9 mouse cellular contexts compared by ENCODE assay signal in the genomic region with DNA sequence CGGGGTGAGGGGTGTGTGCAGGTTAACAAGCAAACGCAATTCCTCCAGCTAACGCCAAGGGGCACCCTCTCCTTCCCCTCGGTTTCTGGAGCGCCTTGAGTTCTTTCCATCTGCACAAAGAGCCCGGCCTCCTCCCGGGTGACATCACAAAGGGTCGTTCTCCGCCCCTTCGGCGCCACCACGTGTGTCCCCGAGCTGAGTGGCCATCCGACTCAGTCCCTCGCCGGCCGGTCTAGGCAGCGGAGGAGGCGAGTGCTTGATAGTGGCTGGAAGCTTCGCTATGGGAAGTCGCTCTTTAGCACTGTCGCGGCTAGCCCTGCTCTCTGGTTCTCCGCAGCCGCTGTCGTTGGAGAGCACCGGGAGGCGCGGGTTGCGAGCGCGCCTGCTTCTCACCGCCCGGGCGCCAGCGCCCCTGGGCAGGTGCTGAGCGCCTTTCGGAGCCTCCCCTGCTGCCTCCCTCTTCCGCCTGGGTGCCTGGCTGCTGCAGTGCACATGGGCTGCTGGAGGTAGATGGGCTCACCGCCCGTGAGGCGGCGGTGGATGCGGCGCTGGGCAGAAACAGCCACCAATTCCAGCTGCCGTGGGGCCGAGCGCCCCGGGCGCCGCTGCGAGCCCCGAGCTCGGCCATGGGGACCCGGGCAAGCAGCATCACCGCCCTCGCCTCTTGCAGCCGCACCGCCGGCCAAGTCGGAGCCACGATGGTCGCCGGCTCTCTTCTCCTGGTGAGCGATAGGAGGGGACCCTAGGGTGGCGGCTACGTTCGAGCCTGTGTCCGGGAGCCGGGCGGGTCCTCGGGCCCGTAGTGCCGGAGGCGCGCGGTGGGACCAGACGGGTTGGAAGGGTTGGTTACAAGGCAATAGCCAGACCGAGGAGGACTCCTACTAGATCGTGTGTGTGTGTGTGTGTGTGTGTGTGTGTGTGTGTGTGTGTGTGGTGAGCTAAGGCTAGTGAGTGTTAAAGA. TPM values are rescaled to one million over a fixed set of nuclear protein-coding genes. Genes with fewer than 3 reads are reported as not detected.
DNase-seq lines count a peak whose midpoint lies in the region; ATAC-seq and TF ChIP-seq lines count a peak whose summit lies in the region.
"Had no signal": no experiment of that assay in that cellular context is flagged by ENCODE, and none has a peak within 500 bp of the region (broad histone marks: within the 10 kb centered on the region; RNA-seq: fewer than 3 reads in every experiment).

Tnfrsf21 (plus strand) TSS at position 185 of the 961 bp plus-strand sequence.

- peak within 1 kb of the TSS; percentile 98 for H3K4me3 ChIP-seq in erythroblast, embryonic 14.5 days (replicated peaks)
- peak within 1 kb of the TSS; percentile 86 for H3K4me3 ChIP-seq in heart, embryonic 10.5 days
- H3K4me3 ChIP-seq in kidney, embryonic 15.5 days (replicated peaks) = peak within 1 kb of the TSS; percentile 71
- peak within 1 kb of the TSS; percentile 76 for H3K4me3 ChIP-seq in limb, embryonic 15.5 days
- peak within 1 kb of the TSS; percentile 92 for H3K4me3 ChIP-seq in midbrain, postnatal 0 days (ENCODE audit: low read depth, low read length)

- H3K9me3 ChIP-seq in erythroblast, embryonic 14.5 days (ENCODE audit: control insufficient read depth, low read length) = no peaks in the 10 kb centered on the region
- no peaks in the 10 kb centered on the region for H3K9me3 ChIP-seq in heart, embryonic 10.5 days
- H3K9me3 ChIP-seq in kidney, embryonic 15.5 days (replicated peaks) = no peaks in the 10 kb centered on the region
- no peaks in the 10 kb centered on the region for H3K9me3 ChIP-seq in limb, embryonic 15.5 days
- no peaks in the 10 kb centered on the region for H3K9me3 ChIP-seq in midbrain, postnatal 0 days (ENCODE audit: low read length)

- peaks cover 50% of the 10 kb centered on the region for H3K4me1 ChIP-seq in erythroblast, embryonic 14.5 days (ENCODE audit: control insufficient read depth)
- H3K4me1 ChIP-seq in heart, embryonic 10.5 days = peaks cover 11% of the 10 kb centered on the region; the same call in 1 of the 2 replicates
- peaks cover 22% of the 10 kb centered on the region for H3K4me1 ChIP-seq in kidney, embryonic 15.5 days
- H3K4me1 ChIP-seq in limb, embryonic 15.5 days = peaks cover 10% of the 10 kb centered on the region; the same call in 1 of the 2 replicates
- H3K4me1 ChIP-seq in midbrain, postnatal 0 days (ENCODE audit: insufficient read depth, low read length) = 0 out of 2 replicates have a peak, but pooled peaks cover 5% of the 10 kb centered on the region

- peak within 1 kb of the TSS; percentile 75 for H3K9ac ChIP-seq in kidney, embryonic 15.5 days
- peak within 1 kb of the TSS; percentile 71 for H3K9ac ChIP-seq in limb, embryonic 15.5 days
- H3K9ac ChIP-seq in midbrain, postnatal 0 days (replicated peaks; ENCODE audit: low read length, poor library complexity, severe bottlenecking) = peak within 1 kb of the TSS; percentile 99

- ATAC-seq in kidney, embryonic 15.5 days (replicated peaks; ENCODE audit: low FRiP score) = peak; percentile 97
- ATAC-seq in limb, embryonic 15.5 days (ENCODE audit: insufficient number of reproducible peaks, low FRiP score, low TSS enrichment, low read depth) = peak; percentile 82
- peak; percentile 93 for ATAC-seq in midbrain, postnatal 0 days (ENCODE audit: low FRiP score)

- H3K27me3 ChIP-seq in erythroblast, embryonic 14.5 days (ENCODE audit: control insufficient read depth) = peaks cover 13% of the 10 kb centered on the region
- H3K27me3 ChIP-seq in heart, embryonic 10.5 days (ENCODE audit: insufficient read depth, poor library complexity, severe bottlenecking) = peaks cover 13% of the 10 kb centered on the region; the same call in 1 of the 2 replicates
- H3K27me3 ChIP-seq in kidney, embryonic 15.5 days = peaks cover 4% of the 10 kb centered on the region; the same call in 1 of the 2 replicates
- H3K27me3 ChIP-seq in limb, embryonic 15.5 days = no peaks in the 10 kb centered on the region
- H3K27me3 ChIP-seq in midbrain, postnatal 0 days (ENCODE audit: insufficient read depth, low read length) = no peaks in the 10 kb centered on the region

- H3K27ac ChIP-seq in heart, embryonic 10.5 days = peak within 1 kb of the TSS; percentile 86
- H3K27ac ChIP-seq in kidney, embryonic 15.5 days = peak within 1 kb of the TSS; percentile 86
- H3K27ac ChIP-seq in limb, embryonic 15.5 days = peak within 1 kb of the TSS; percentile 81
- H3K27ac ChIP-seq in midbrain, postnatal 0 days (ENCODE audit: low read depth, low read length) = peak within 1 kb of the TSS; percentile 95

- DNase-seq in 416B (ENCODE audit: low read depth) = peak; percentile 94
- DNase-seq in brain, embryonic 18.5 days (ENCODE audit: low read depth, low spot score) = peak; percentile 89
- peak; percentile 96 for DNase-seq in heart, embryonic 10.5 days (ENCODE audit: low spot score)
- DNase-seq in midbrain, postnatal 0 days (ENCODE audit: low spot score) = peak; percentile 98
- peak; percentile 83 to 89 for DNase-seq in spleen, postnatal 10 days (ENCODE audit: low spot score in 2 of 2)

- peak within 1 kb of the TSS; percentile 93 for H3K4me2 ChIP-seq in kidney, embryonic 15.5 days
- H3K4me2 ChIP-seq in limb, embryonic 15.5 days = peak within 1 kb of the TSS; percentile 98
- H3K4me2 ChIP-seq in midbrain, postnatal 0 days (ENCODE audit: low read depth, low read length, poor library complexity, severe bottlenecking) = peak within 1 kb of the TSS; percentile 59

- TF ChIP-seq CTCF in midbrain, postnatal 0 days (IDR thresholded peaks at IDR 0.05) = peak; percentile 86

- H3K36me3 ChIP-seq in erythroblast, embryonic 14.5 days (ENCODE audit: control insufficient read depth) = peaks cover 39% of the 10 kb centered on the region
- no peaks in the 10 kb centered on the region for H3K36me3 ChIP-seq in heart, embryonic 10.5 days
- peaks cover 14% of the 10 kb centered on the region for H3K36me3 ChIP-seq in kidney, embryonic 15.5 days
- no peaks in the 10 kb centered on the region for H3K36me3 ChIP-seq in limb, embryonic 15.5 days
- H3K36me3 ChIP-seq in midbrain, postnatal 0 days (ENCODE audit: insufficient read depth, low read length) = no peaks in the 10 kb centered on the region
- H3K36me3 ChIP-seq: G1E had no signal

- WGBS in heart, embryonic 10.5 days = under 1% methylated on average over 80 of the region's 80 CpGs
- under 1% methylated on average over 80 of the region's 80 CpGs for WGBS in kidney, embryonic 15.5 days
- WGBS in limb, embryonic 15.5 days = 0% methylated on average over 73 of the region's 80 CpGs
- under 1% methylated on average over 78 of the region's 80 CpGs for WGBS in midbrain, postnatal 0 days

RNA-seq across cellular contexts. Expression of gene Tnfrsf21, which starts in this region (rescaled TPM):
- polyA plus RNA-seq in erythroblast, embryonic 14.5 days (2012) = 4.9 and 5.3 TPM in 2 replicates
- polyA plus RNA-seq in heart, embryonic 10.5 days (2016; fragmentation: Nextera tagmentation; extraction: Ambion mirVana) = 12.7 and 15.0 TPM in 2 replicates
- 51.9 and 53.8 TPM in 2 replicates for polyA plus RNA-seq in kidney, embryonic 15.5 days (2015; fragmentation: Nextera tagmentation; extraction: Ambion mirVana)
- polyA plus RNA-seq in limb, embryonic 15.5 days (2015; fragmentation: Nextera tagmentation; extraction: Ambion mirVana) = 23.4 and 24.6 TPM in 2 replicates
- 94.6 and 110 TPM in 2 replicates for total RNA-seq in midbrain, postnatal 0 days (2014; rRNA removed)
- 74.5 and 74.6 TPM in 2 replicates for polyA plus RNA-seq in midbrain, postnatal 0 days (2015; fragmentation: Nextera tagmentation; extraction: Ambion mirVana)
- total RNA-seq: G1E had no signal
- polyA plus RNA-seq: G1E had no signal

Comparison
In these comparisons a context has a peak if more than half of its experiments do, and no peak if none do; other contexts are left out.
1. Peak in every context shown above with its lines: DNase-seq, ATAC-seq, H3K4me3 ChIP-seq and H3K27ac ChIP-seq.